Mouse (Mus musculus) urinary bladder, postnatal 25 days (tissue): ENCODE measurements around the gene H2afy.
"Not testable (repeated sequence)": the region's sequence is repeated elsewhere in the genome, so short reads cannot be mapped to it uniquely, and the experiment has no call there.

ENCODE experiments used
- DNase-seq: peaks from one replicate; pipeline ENCODE4 v3.0.0; 2022; ENCODE audit warnings: low spot score

Gene H2afy

DNA sequence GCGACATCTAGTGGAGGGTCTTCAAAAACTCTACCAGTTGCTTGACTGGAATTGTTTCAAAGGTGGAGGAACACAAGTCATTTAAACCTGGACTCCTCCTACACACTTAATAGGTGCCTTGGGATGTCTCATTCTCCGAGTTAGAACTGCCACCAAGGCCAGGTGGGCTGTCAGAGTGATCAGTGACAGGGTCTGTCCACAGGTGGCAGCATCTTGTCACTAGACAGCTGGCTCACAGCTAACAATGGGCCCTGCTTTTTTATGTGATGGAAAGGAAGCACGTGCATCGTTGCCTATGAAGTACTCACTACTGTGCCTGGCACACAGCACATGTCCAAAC, 63.9 kb downstream of the H2afy start:
- DNase-seq = no peak

DNA sequence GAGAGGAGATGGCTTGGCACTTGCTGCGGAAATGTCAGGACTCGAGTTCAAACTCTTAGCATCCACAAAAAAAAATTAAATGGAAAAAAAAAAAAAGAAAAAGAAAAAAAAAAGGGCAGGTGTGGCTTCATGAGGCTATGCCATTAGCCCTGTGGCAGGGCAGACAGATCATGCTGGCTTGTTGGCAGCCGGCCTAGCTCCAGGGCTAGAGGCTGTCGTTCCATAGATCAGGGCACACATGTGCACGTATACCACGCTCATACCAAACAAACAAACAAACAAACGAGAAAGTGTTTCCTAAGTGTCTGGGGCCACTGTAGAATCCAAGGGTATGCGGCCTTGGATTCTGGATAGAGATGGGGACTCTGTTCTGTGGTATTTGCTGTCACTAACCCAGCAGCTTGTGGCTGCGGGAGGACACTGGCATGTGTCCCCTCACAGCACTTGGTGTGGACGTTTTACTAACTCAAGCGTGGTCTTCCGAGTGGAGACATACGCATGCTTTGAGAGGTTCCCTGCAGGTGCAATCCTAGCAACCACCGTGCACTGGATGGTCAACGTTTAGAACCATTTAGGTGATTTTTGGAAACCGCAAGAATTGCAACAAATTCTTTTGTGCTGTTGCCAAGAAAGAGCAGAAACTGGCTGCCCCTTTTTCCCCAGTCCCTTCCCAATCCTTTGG, 64.4 kb downstream of the H2afy start:
- DNase-seq = no peak

GRCm38 (mm10) chr13:56069643-56070042, 66.5 kb downstream of the H2afy start:
- no peak for DNase-seq

DNA sequence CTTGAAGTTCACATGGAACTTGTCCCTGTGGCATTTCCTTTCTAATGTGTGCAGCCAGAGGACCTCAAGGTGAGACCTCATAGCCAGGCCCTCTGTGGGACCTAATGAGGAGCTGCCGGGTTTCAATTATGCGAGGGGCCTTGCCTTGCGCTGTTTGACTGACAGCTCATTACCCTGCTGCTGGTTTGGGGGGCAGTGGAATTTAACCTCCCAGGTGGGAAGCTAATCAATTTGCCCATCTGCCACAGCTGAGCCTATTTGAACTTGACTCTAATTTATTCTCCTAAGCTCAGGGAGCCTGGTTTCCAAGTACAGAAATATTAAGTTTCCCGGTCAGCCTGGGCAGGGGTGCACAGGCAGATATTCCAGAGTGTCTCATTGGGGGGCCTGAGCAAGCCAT, 67.6 kb downstream of the H2afy start:
- no peak for DNase-seq

GRCm38 (mm10) chr13:56066904-56067303, 69.3 kb downstream of the H2afy start:
- no peak for DNase-seq

GRCm38 (mm10) chr13:56066152-56066551, 70.0 kb downstream of the H2afy start:
- DNase-seq = no peak

DNA sequence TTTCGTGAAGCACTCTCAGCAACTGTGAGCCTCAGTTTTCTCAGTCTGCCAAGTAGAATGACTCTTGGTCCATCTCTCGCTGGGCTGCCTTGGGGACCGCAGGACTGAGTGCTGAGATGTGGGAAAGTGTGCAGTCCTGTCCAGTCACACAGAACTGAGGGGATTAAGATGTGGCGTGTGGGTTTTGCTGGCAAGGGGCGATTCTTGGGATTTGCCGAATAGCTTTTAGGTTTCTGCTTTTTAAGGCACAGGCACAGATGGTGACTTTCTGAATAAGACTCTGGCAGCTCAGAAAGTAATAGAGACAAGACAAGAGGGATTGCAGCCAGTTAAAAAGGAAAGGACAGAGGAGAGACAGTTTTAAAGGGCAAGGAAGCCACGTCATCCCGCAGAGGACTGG, 78.4 kb downstream of the H2afy start:
- DNase-seq = no peak

- DNase-seq = no peak
These were observed 80.4 kb downstream of the H2afy start for GRCm38 (mm10) chr13:56055720-56056119.

DNA sequence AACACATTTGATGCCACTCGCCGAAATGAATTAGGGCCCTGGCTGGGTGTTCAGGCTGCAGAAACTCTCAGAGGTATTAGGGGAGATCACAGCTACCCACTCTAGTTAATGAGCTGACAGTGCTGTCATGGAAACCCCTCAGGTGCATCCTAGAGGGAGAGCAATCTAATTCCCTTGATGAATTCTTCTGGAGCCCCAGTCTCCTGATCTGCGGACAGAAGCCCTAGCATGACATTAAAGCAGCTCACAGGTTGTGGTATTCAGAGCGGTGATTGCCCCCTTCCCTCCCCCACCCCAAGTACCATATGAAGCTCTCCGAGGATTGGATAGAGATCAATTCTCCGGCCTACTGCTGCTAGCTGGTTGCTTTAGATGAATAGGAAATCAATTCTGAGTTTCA, 82.1 kb downstream of the H2afy start:
- no peak for DNase-seq

DNA sequence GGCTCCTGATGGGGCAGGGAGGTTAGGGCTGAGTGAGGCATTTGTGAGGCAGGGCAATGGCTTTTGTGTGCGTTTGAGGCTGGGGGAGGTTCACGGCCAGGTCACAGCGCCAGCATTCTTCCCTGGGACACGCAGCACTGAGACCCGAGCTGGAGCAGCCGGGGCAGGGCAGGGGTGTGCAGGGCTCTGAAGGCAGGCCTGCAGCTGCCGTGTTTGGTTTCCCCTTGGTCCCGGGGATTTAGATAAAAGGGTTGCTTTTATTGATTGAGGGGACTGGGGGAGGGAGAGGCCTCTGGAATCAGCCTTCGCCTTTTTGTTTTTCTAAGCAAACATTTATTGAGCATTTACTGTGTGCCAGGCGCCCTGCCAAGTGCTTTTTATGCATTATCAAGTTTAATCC, 83.4 kb downstream of the H2afy start:
- no peak for DNase-seq

DNA sequence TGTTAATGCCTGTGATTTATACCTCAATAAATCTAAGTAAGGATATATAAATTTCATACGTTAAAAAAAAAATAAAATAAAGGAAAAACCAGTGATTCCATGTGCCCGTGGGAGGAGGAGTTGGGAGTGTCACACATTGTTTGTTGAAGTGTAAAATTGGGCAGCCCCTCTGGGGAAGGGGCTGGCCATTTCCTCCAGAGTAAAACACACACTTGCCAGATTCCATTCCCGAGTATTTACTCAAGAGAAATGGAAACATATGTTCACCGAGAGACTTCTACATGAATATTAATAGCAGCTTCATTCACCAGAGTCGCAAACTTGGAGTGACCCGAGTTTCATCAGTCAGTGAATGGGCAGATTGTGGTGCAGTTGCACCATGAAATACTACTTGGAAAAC, 85.9 kb downstream of the H2afy start:
- no peak for DNase-seq

GRCm38 (mm10) chr13:56042221-56042620, 93.9 kb downstream of the H2afy start:
- DNase-seq = no peak

GRCm38 (mm10) chr13:56040621-56041020, 95.5 kb downstream of the H2afy start:
- no peak for DNase-seq

DNA sequence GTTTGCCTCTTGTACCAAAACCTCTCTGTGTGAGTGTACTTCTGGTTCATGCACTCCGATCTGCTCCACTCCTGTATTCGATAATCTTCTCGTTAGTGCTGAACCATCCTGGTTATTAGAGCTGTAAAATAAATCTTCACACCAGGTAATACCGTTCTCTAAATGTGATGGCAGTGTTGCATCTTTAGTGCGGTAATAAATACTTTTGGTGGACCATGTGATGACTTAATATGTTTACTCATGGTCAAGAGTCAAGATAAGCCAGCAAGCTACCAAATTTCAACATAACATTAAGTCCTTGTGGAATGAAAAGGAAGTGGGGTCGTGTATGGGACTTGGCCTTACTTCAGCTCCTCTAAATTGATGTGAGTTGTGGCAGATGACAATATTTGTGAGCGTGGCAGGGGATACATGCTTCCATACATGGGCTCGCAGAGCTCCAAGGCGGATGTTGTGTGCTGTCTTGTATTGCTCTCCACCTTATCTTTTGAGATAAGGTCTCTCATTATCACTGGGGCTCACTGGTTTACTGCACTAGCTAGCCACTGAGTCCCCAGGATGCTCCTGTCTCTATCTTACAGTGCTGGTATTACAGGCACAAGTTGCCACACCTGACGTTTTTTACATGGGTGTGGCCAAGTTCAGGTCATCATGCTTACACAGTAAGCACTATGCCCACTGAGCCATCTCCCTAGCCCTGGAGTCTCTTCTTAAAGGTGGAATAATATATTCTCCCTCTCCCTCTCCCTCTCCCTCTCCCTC, 96.4 kb downstream of the H2afy start:
- no peak for DNase-seq

DNA sequence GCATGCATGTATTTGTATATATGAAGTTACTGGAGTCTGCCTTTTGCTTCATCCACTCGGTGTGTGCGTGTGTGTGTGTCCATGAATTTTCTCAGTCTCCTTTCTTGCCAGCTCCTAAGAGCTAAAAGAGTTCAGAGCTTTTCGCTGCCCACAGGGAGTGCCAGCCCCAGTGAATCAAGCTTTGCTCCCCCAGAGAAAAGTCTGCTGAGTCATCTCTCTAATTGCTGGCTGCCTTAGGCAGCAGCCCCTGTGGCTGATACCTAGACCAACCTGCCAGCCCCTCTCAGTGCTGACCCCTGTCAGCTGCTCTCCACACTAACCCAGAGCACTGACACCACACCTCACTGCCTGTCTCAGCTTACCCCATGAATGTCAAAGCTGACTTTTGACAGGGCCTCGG, 107.2 kb downstream of the H2afy start:
- no peak for DNase-seq

DNA sequence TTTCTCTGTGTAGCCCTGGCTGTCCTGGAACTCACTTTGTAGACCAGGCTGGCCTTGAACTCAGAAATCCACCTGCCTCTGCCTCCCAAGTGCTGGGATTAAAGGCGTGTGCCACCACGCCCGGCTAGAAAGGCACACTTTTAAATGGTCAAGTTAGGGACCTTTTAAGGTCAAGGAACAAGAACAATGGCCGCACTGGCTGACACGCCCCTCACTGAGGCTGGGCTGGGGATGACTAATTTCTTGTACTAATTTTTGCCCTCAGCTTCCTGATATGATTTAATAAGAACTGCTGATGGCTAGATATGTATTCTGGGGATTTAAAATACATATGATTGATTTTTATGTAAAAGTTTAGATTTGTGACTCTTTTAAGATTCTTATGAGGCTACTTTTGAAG, 108.2 kb downstream of the H2afy start:
- DNase-seq = not testable (repeated sequence)

DNA sequence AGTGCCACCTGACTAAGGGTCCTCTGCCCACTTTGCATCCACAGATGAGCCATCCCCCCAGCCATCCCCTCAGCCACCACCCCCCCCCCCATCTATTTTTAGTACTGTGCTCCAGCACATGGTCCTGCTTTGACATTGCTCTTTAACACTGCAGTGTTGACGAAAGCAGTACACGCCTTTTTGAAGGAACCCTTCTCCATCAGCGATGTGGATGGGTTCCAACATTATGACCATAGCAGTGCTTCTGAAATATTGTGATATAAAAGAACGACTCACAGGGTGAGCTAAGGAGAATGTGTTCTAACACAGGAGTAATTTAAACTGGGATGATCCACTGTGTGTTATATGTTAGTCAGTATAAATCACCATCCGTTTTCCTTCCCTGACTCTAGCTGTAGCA, 109.5 kb downstream of the H2afy start:
- DNase-seq = no peak

DNA sequence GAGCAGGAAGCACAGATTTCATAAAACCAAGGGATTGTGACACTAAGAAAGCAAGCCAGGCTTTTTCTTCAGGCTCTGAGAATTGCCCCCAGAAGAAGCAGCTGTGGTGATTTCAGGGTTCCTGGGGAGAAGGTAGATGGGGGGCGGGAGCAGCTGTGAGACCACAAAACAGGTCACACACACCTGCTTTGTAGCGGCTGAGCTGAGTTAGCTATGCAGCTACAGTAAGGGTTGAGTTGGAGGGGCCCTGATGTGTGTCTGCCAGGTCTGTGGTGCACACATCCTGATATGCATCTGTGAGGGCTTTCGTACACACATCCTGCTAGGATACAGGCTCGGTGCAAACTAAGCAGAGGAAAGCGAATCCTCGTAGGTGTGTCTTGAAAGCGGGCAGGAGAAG, 110.1 kb downstream of the H2afy start:
- no peak for DNase-seq

DNA sequence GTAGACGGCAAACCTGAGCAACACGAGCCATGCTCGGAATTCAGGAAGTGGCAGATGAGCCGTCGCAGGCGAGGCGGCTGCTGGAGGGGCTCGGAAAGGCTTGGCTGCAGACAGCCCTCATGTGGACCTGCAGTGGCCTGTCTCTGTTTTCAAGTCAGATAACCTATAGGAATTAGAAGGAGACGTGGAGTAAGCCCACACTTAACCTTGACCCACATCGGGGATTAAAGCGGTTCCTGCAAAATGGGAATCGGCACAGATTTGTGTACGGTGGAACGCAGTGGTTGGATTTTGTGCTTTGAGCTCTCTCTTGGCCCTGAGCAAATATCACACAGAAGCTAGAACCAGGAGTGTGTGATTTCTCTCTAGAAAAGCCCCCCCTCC, 111.1 kb downstream of the H2afy start:
- DNase-seq = no peak

DNA sequence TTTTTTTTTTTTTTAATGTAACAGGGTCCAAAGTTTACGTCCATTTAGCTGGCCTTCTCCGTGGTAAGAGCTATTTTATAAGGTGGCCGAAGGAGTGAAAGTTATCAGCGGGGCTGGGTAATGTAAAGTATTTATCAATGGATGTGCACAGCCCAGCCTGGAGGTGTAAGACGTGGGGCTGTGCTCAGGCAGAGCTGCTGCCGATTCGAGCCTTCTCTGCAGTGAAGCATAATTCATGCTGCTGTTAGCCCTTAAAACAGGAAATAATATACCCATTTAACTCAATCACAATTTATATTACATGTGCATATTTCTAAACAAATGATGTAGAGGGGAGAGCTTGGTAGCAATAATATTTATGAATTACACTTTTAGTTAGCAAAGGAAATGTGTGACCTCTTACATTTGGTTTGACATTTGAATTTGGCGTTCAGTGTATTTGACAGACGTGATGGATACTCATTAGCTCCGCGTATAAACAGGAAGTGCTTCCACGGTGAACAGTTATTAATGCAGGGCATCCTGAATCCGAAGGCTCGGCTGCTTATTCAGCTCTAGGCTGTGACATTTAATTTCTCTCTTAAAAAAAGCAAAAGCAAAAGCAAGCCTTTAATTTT, 111.6 kb downstream of the H2afy start:
- DNase-seq = no peak
